Mouse (Mus musculus) T-cell, adult 2 months (primary cell): ENCODE data around the gene Grm2.
"Not testable (repeated sequence)": the region's sequence is repeated elsewhere in the genome, so short reads cannot be mapped to it uniquely, and the experiment has no call there.

ENCODE experiments used
- DNase-seq: peaks from one replicate; pipeline ENCODE4 v3.0.0; 2022; ENCODE audit warnings: low spot score

The Grm2 gene

GRCm38 (mm10) chr9:106647226-106647625 is 8.7 kb downstream of the Grm2 start:
- no peak for DNase-seq

GRCm38 (mm10) chr9:106645684-106646271 is 10.1 kb downstream of the Grm2 start:
- DNase-seq: no peak

- no peak for DNase-seq
Measured at GRCm38 (mm10) chr9:106643787-106644186, 12.1 kb downstream of the Grm2 start.

- DNase-seq: peak; percentile 67
Measured at GRCm38 (mm10) chr9:106643128-106643527, 12.8 kb downstream of the Grm2 start.

GRCm38 (mm10) chr9:106641346-106641745 is 14.5 kb downstream of the Grm2 start:
- DNase-seq: no peak

- no peak for DNase-seq
Measured at GRCm38 (mm10) chr9:106638154-106638553, 17.7 kb downstream of the Grm2 start.

- DNase-seq: no peak
Measured at GRCm38 (mm10) chr9:106632185-106632584, 23.7 kb downstream of the Grm2 start.

- DNase-seq: not testable (repeated sequence)
Measured at GRCm38 (mm10) chr9:106627796-106628195, 28.1 kb downstream of the Grm2 start.

GRCm38 (mm10) chr9:106626282-106626681 is 29.6 kb downstream of the Grm2 start, which contains the start of gene Iqcf6:
Gene Iqcf6 (plus strand): TSS chr9:106626582.
- no peak for DNase-seq

GRCm38 (mm10) chr9:106617496-106617895 is 38.4 kb downstream of the Grm2 start:
- no peak for DNase-seq

GRCm38 (mm10) chr9:106616306-106616705 is 39.6 kb downstream of the Grm2 start:
- no peak for DNase-seq

- DNase-seq: no peak
Measured at GRCm38 (mm10) chr9:106614616-106615015, 41.3 kb downstream of the Grm2 start.

GRCm38 (mm10) chr9:106613951-106614350 is 41.9 kb downstream of the Grm2 start:
- DNase-seq: no peak

GRCm38 (mm10) chr9:106610727-106611126 is 45.2 kb downstream of the Grm2 start:
- no peak for DNase-seq

GRCm38 (mm10) chr9:106600546-106600945 is 55.3 kb downstream of the Grm2 start:
- peak; percentile 7 for DNase-seq

- no peak for DNase-seq
Measured at GRCm38 (mm10) chr9:106598466-106598865, 57.4 kb downstream of the Grm2 start.

GRCm38 (mm10) chr9:106595836-106596235 is 60.0 kb downstream of the Grm2 start:
- no peak for DNase-seq

GRCm38 (mm10) chr9:106595402-106595801 is 60.5 kb downstream of the Grm2 start:
- DNase-seq: not testable (repeated sequence)
